Mouse (Mus musculus) ES-E14 (cell line): Measurements from ENCODE around the gene Olfr263. TPM values are rescaled to one million over a fixed set of nuclear protein-coding genes. Genes with fewer than 3 reads are reported as not detected.

ENCODE experiments used
- DNase-seq: peaks from one replicate; pipeline ENCODE4 v3.0.0-alpha.2; 2013; ENCODE audit warnings: low read depth, low spot score
- H3K27ac ChIP-seq: 2 replicates; pipeline ENCODE4 v1.5.1; 2012; ENCODE audit warnings: low read depth, mild to moderate bottlenecking, low read length, moderate library complexity, mixed read lengths; ENCODE audit not compliant: poor library complexity, insufficient read depth, severe bottlenecking
- H3K36me3 ChIP-seq: 2 replicates; pipeline ENCODE4 v1.6.1; 2012; ENCODE audit warnings: mild to moderate bottlenecking, low read length, moderate library complexity, mixed read lengths; ENCODE audit not compliant: control insufficient read depth, poor library complexity, insufficient read depth, severe bottlenecking
- H3K4me1 ChIP-seq, 2 experiments: fragments of 150-350 bp in 1 of 2; sonication (generic) in 1 of 2; 2 replicates each; pipeline ENCODE4 v1.6.1; 2012; ENCODE audit warnings: low read length in 2 of 2, mild to moderate bottlenecking in 1 of 2, mixed read lengths in 1 of 2; ENCODE audit not compliant: control insufficient read depth in 2 of 2, insufficient read depth in 2 of 2, poor library complexity in 1 of 2
- H3K4me3 ChIP-seq, 2 experiments: fragments of 150-350 bp in 1 of 2; sonication (generic) in 1 of 2; 2 replicates each; pipeline ENCODE4 v1.5.1; 2012; ENCODE audit warnings: low read length in 2 of 2, low read depth in 1 of 2, mild to moderate bottlenecking in 1 of 2, mixed read lengths in 1 of 2; ENCODE audit not compliant: insufficient read depth in 1 of 2, poor library complexity in 1 of 2, severe bottlenecking in 1 of 2
- H3K9ac ChIP-seq: 2 replicates; pipeline ENCODE4 v1.6.1; 2012; ENCODE audit warnings: low read depth, mild to moderate bottlenecking, low read length, mixed read lengths; ENCODE audit not compliant: poor library complexity, insufficient read depth, severe bottlenecking
- H3K9me3 ChIP-seq: fragments of 150-350 bp; sonication (generic); 2 replicates; pipeline ENCODE4 v1.6.1; 2012; ENCODE audit warnings: low read depth, mild to moderate bottlenecking, low read length; ENCODE audit not compliant: control insufficient read depth, insufficient read depth
- CHD2 ChIP-seq: IDR thresholded peaks from 2 replicates; pipeline ENCODE4 v1.6.1; 2014; ENCODE audit warnings: mild to moderate bottlenecking, low read depth, low read length, inconsistent platforms
- HCFC1 ChIP-seq: IDR thresholded peaks from 2 replicates; pipeline ENCODE4 v1.6.1; 2012; ENCODE audit warnings: low read length, inconsistent platforms, borderline replicate concordance; ENCODE audit not compliant: insufficient read depth
- MAFK ChIP-seq: IDR thresholded peaks from 2 replicates; pipeline ENCODE4 v1.6.1; 2014; ENCODE audit warnings: mild to moderate bottlenecking, low read depth, low read length, inconsistent platforms; ENCODE audit not compliant: insufficient read depth
- ZC3H11A ChIP-seq: IDR thresholded peaks from 2 replicates; pipeline ENCODE4 v1.6.1; 2012; ENCODE audit warnings: low read depth, mild to moderate bottlenecking, inconsistent platforms, low read length, borderline replicate concordance
- ZNF384 ChIP-seq: IDR thresholded peaks from 2 replicates; pipeline ENCODE4 v1.6.1; 2012; ENCODE audit warnings: low read depth, low read length, inconsistent platforms
- in situ Hi-C, 2 experiments: fragments of 600-800 bp; cut with MboI; formaldehyde crosslinking; loops; one replicate each; pipeline ENCODE4 v1.15.1; 2025; ENCODE audit warnings: low sequenced_read_pairs in 2 of 2, inconsistent platforms in 1 of 2; ENCODE audit not compliant: unreplicated experiment in 2 of 2
- total RNA-seq: library from RNA; depleted of rRNA; stranded (reverse); fragments of 300-350 nt; gene quantifications from 2 replicates; pipeline ENCODE4 v1.2.3, GENCODE M21; 2012

Olfr263 gene
- total RNA-seq, 1 experiment: not detected

DNA sequence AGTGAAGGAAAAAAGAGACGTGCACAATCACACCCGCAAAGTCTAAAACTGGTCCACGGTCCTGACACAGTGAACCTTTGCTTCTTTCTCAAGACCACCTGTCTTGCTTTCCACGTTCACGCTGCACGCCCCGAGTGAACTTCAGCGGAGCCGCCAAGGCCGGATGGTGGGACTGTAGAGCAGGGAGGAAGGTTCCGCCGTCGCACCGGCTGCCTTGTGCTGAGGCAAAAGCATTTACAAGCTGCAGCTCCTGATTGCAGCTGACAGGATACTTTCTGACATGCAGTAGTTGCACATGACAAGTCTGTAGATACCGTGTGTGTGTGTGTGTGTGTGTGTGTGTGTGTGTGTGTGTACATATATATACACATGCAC lies 41.7 kb downstream of the Olfr263 start:
- no peaks in the 10 kb centered on the region for H3K9me3 ChIP-seq
- no peak for DNase-seq
- in situ Hi-C loops: loop anchor here in 1 of 2 experiments (25.0 kb wide), 1 partner anchor 541 kb away; the partner anchor contains the start of genes Hist1h2ai, Hist1h2bl, Hist1h2bm and Hist1h3h
- TF ChIP-seq ZC3H11A: no peak
- TF ChIP-seq HCFC1: no peak
- TF ChIP-seq MAFK: no peak
- no peak for TF ChIP-seq CHD2
- TF ChIP-seq ZNF384: no peak
- H3K4me1 ChIP-seq: peaks cover 0 to 8% of the 10 kb centered on the region in 2 experiments; a peak in 1 of 4 replicates
- no peaks in the 10 kb centered on the region for H3K36me3 ChIP-seq
- peak overlapping the region; percentile 42; the same call in 1 of the 2 replicates for H3K9ac ChIP-seq
- H3K4me3 ChIP-seq: peak overlapping the region; percentile 52 to 74; a peak in 2 of 4 replicates
- no peak overlapping the region for H3K27ac ChIP-seq

DNA sequence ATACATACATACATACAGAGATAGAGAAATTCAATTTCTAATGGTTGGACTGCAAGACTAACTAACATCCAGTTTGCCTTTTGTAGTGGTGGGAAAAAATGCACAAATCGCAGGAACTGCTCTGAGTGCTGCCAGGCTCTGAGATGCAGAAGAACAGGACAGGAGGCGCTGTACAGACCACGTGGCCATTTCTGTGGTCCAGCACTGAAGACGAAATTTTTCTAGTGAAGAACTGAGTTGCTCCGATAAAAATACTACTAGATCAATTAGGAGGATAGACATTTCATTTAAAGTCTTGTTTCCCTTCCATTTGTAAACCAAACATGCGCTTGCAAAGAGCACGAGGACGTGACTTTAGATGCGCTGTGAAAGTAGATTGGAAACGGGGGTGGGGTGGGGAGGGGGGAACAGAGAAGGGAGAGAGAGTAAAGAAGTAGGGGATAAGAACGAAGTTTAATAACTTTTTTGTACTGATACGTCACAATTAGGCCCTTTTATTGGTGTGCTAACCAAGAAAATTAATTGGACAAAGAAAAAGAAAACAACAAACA lies 42.2 kb downstream of the Olfr263 start:
- peak overlapping the region; percentile 70 to 74 for H3K4me3 ChIP-seq
- H3K36me3 ChIP-seq: no peaks in the 10 kb centered on the region
- peaks cover 0 to 8% of the 10 kb centered on the region in 2 experiments; a peak in 1 of 4 replicates for H3K4me1 ChIP-seq
- DNase-seq: no peak
- TF ChIP-seq HCFC1: no peak
- no peak for TF ChIP-seq ZC3H11A
- no peak for TF ChIP-seq ZNF384
- TF ChIP-seq CHD2: no peak
- no peak for TF ChIP-seq MAFK
- H3K9me3 ChIP-seq: no peaks in the 10 kb centered on the region
- H3K27ac ChIP-seq: peak overlapping the region; percentile 7; the same call in 1 of the 2 replicates
- peak overlapping the region; percentile 43; the same call in 1 of the 2 replicates for H3K9ac ChIP-seq
- in situ Hi-C loops: loop anchor here in 1 of 2 experiments (25.0 kb wide), 1 partner anchor 541 kb away; the partner anchor contains the start of genes Hist1h2ai, Hist1h2bl, Hist1h2bm and Hist1h3h

DNA sequence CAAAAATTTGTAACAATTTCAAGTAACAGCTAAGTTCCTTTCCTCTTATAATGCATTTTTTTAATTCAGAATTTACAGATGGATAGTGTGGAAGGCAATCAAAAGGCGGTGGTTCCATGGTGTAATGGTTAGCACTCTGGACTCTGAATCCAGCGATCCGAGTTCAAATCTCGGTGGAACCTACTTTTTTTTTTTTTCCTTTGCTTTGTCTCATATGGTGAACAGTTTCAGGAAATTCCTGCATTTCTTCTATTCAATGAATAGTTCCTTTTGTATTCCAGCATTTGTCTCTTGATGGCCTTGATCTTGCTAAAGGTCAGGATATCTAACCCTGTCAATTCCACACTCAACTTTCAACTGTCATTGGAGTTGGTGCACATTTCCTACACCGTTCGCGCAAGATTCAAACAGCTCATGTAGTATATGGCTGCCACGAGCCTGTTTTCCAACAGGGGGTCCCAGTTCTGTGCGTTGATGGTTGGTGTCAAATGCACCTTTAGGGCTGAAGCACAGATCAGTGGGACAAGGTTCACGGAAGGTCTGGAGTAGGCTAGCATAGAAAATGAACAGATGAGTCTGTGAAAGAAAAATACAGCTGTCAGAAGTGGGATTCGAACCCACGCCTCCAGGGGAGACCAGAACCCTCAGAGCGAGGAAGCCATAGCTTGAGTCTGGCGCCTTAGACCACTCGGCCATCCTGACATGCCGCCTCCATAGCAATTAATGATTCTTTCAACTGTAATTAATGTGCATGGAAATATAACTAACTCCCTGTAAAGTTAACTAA lies 43.0 kb downstream of the Olfr263 start:
- Histone ChIP-seq H3K4me1 (peaks cover 0 to 8% of the 10 kb centered on the region in 2 experiments; a peak in 1 of 4 replicates), H3K9me3 (no peaks in the 10 kb centered on the region), H3K36me3 (no peaks in the 10 kb centered on the region), H3K9ac (peak overlapping the region; percentile 1; the same call in 1 of the 2 replicates), H3K27ac (no peak overlapping the region), H3K4me3 (peak overlapping the region; percentile 60 to 74)
- in situ Hi-C loops: loop anchor here in 1 of 2 experiments (25.0 kb wide), 1 partner anchor 540 kb away; the partner anchor contains the start of genes Hist1h2ai, Hist1h2bl, Hist1h2bm and Hist1h3h
- peak; percentile 92 for DNase-seq
- peak; percentile 99 for TF ChIP-seq ZNF384
- TF ChIP-seq ZC3H11A: no peak
- TF ChIP-seq HCFC1: 0 out of 2 replicates have a peak, but pooled peaks have one; percentile 24
- TF ChIP-seq MAFK: peak; percentile 92
- no peak for TF ChIP-seq CHD2

DNA sequence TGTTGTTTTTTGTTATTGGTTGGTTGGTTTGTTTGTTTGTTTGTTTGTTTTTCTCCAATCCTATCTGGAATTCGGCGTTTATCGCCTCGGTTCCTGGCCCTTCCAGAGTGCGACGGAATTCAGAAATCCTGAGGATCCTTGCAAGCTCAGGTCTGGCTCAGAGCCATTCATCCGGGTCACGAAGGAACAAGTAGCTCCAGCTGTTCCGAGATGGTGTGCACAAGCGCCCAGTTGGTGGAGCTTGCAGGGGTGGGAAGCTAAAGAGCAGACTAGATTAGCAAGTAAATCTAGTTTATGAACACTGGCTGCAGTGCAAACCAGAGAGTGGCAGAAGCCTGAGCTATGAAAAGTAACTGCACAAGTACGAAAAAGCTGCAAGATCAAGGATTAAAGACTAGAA lies 43.6 kb downstream of the Olfr263 start:
- no peaks in the 10 kb centered on the region for H3K9me3 ChIP-seq
- DNase-seq: no peak
- H3K27ac ChIP-seq: no peak overlapping the region
- in situ Hi-C loops: loop anchor here in 1 of 2 experiments (25.0 kb wide), 1 partner anchor 539 kb away; the partner anchor contains the start of genes Hist1h2ai, Hist1h2bl, Hist1h2bm and Hist1h3h
- peaks cover 0 to 10% of the 10 kb centered on the region in 2 experiments; a peak in 1 of 4 replicates for H3K4me1 ChIP-seq
- peak overlapping the region; percentile 40; the same call in 1 of the 2 replicates for H3K9ac ChIP-seq
- H3K36me3 ChIP-seq: no peaks in the 10 kb centered on the region
- TF ChIP-seq CHD2: no peak
- TF ChIP-seq HCFC1: 0 out of 2 replicates have a peak, but pooled peaks have one; percentile 7
- no peak for TF ChIP-seq MAFK
- peak overlapping the region; percentile 50 to 74 for H3K4me3 ChIP-seq
